Mouse (Mus musculus): ENCODE results near the gene Tent5c. TPM values are rescaled to one million over a fixed set of nuclear protein-coding genes. Genes with fewer than 3 reads are reported as not detected.
A peak's percentile ranks its signal among the peaks of the same experiment; 100 is the strongest.

The Tent5c gene
- polyA plus RNA-seq (2012; rRNA removed): 11.4 and 12.1 TPM in 2 replicates

DNA sequence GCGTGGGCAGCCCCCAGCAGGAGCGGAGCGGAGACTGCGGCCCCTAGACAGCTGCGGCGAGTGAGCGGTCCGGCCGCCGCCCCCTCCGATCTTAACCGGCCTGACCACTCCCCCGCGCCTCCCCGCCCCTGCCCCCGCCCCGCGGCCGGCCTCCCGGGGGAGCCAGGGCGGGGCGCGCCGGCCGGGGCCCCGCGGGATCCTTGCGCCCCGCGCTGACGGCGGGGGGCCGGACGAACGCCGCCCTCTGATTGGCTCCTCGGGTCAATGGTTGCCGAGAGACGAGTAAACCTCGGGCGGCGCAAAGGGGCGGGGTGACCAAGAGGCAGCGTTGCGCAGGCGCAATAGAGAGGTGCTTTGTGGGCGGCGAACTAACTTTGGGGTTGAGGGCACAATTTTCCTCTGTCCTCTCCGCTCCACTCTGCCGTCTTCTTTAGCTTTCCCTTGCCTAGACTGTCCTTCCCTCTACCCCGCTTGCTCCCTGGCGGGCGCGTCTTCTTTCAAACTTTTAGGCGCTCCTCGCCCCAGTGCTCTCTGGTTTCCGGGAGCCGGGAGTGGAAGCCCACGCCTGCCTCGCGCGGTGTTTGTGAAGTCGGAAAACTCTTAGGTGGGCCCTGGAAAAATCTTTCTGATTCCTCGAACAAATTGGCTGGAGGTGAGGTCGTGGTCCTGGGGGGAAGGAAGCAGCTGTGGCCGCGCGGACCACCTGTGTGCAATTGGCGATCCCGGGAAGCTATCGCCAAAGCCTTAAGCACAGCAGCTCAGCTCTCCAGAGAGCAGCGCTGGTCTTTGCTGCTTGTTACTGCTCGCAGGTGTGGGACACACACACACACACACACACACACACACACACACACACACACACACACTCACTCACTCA is at the start of gene Tent5c:
TSS of gene Tent5c (minus strand) at position 192 of the 877 bp plus-strand sequence.
- Histone ChIP-seq H3K4me1 (ENCODE audit: control insufficient read depth, insufficient read depth, low read length) (0 out of 2 replicates have a peak, but pooled peaks cover 2% of the 10 kb centered on the region), H3K4me3 (replicated peaks; ENCODE audit: extremely low read depth, low read depth, low read length) (peak within 1 kb of the TSS; percentile 98)
- under 1% methylated on average over 70 of the region's 73 CpGs for WGBS
- TF ChIP-seq CTCF (IDR thresholded peaks at IDR 0.05; ENCODE audit: insufficient read depth, low read length) (no peak), POLR2A (IDR thresholded peaks at IDR 0.05; ENCODE audit: borderline replicate concordance, extremely low read depth, low read depth, low read length) (peak; percentile 81; the same call in 1 of the 2 replicates)
- DNase-seq: peak; percentile 94

GRCm38 (mm10) chr3:100536686-100537085 is 47.6 kb upstream of the Tent5c start:
- Histone ChIP-seq H3K4me1 (ENCODE audit: control insufficient read depth, insufficient read depth, low read length) (no peaks in the 10 kb centered on the region), H3K4me3 (replicated peaks; ENCODE audit: extremely low read depth, low read depth, low read length) (no peak overlapping the region)
- no peak for DNase-seq
- WGBS: 76% methylated on average over 2 of the region's 2 CpGs
- no peak for TF ChIP-seq CTCF (IDR thresholded peaks at IDR 0.05; ENCODE audit: insufficient read depth, low read length)
- TF ChIP-seq POLR2A (IDR thresholded peaks at IDR 0.05; ENCODE audit: borderline replicate concordance, extremely low read depth, low read depth, low read length): no peak

- 56% methylated on average over 4 of the region's 4 CpGs for WGBS
- DNase-seq: no peak
These were observed 46.8 kb upstream of the Tent5c start for GRCm38 (mm10) chr3:100535902-100536301.

GRCm38 (mm10) chr3:100535298-100535697 is 46.2 kb upstream of the Tent5c start:
- WGBS: 53% methylated on average over 3 of the region's 3 CpGs
- DNase-seq: no peak
- no peak for TF ChIP-seq POLR2A (IDR thresholded peaks at IDR 0.05; ENCODE audit: borderline replicate concordance, extremely low read depth, low read depth, low read length)
- no peak for TF ChIP-seq CTCF (IDR thresholded peaks at IDR 0.05; ENCODE audit: insufficient read depth, low read length)
- H3K4me3 ChIP-seq (replicated peaks; ENCODE audit: extremely low read depth, low read depth, low read length): no peak overlapping the region
- no peaks in the 10 kb centered on the region for H3K4me1 ChIP-seq (ENCODE audit: control insufficient read depth, insufficient read depth, low read length)

More at GRCm38 (mm10) chr3:100535902-100536301, 46.8 kb upstream of the Tent5c start:
- H3K4me1 ChIP-seq (ENCODE audit: control insufficient read depth, insufficient read depth, low read length): no peaks in the 10 kb centered on the region
- no peak overlapping the region for H3K4me3 ChIP-seq (replicated peaks; ENCODE audit: extremely low read depth, low read depth, low read length)
- TF ChIP-seq POLR2A (IDR thresholded peaks at IDR 0.05; ENCODE audit: borderline replicate concordance, extremely low read depth, low read depth, low read length) (no peak), CTCF (IDR thresholded peaks at IDR 0.05; ENCODE audit: insufficient read depth, low read length) (no peak)

DNA sequence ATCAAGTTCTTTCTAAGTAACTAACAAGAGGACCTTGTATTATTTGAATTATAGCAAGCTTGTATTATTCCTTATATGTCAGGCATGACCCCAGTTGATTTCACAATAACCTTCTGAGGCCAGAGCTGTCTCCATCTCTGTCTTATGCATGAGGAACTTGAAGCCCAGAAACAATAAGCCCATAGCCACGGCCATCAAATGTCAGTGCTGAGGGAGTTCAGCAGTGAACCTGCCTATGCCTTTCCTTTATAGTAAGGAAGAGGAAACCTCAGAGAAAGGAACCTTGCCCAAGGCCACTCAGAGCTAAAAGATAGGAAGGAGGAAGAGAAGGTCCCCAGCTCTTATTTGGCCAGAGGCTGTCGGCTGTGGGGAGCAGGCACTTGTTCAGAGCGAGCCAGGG is 45.3 kb upstream of the Tent5c start:
- WGBS: 75% methylated on average over 3 of the region's 3 CpGs
- Histone ChIP-seq H3K4me3 (replicated peaks; ENCODE audit: extremely low read depth, low read depth, low read length) (no peak overlapping the region), H3K4me1 (ENCODE audit: control insufficient read depth, insufficient read depth, low read length) (no peaks in the 10 kb centered on the region)
- TF ChIP-seq CTCF (IDR thresholded peaks at IDR 0.05; ENCODE audit: insufficient read depth, low read length) (no peak), POLR2A (IDR thresholded peaks at IDR 0.05; ENCODE audit: borderline replicate concordance, extremely low read depth, low read depth, low read length) (no peak)
- no peak for DNase-seq

DNA sequence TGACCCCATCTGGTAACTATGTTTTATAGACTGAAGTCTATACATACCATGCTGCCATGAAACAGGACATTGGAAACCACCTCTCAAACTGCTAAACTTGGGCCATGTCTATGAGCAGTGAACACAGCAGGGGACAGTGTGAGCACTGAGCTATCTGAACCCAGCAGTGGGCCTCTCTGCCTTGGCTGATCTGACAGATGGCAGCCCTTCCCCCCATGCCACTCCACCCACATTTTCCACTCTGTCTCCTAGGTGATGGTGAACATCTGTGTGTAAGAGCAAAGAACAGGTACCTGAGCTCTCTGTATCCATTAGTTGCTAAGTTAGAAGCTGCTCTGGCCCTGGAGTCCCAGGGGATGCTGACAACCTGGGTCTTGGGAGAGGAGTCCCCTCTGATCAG is 44.3 kb upstream of the Tent5c start:
- Histone ChIP-seq H3K4me3 (replicated peaks; ENCODE audit: extremely low read depth, low read depth, low read length) (no peak overlapping the region), H3K4me1 (ENCODE audit: control insufficient read depth, insufficient read depth, low read length) (no peaks in the 10 kb centered on the region)
- TF ChIP-seq CTCF (IDR thresholded peaks at IDR 0.05; ENCODE audit: insufficient read depth, low read length) (no peak), POLR2A (IDR thresholded peaks at IDR 0.05; ENCODE audit: borderline replicate concordance, extremely low read depth, low read depth, low read length) (no peak)
- DNase-seq: no peak

GRCm38 (mm10) chr3:100530919-100531318 is 41.8 kb upstream of the Tent5c start:
- no peaks in the 10 kb centered on the region for H3K4me1 ChIP-seq (ENCODE audit: control insufficient read depth, insufficient read depth, low read length)
- WGBS: 83% methylated on average over 5 of the region's 5 CpGs
- TF ChIP-seq CTCF (IDR thresholded peaks at IDR 0.05; ENCODE audit: insufficient read depth, low read length) (no peak), POLR2A (IDR thresholded peaks at IDR 0.05; ENCODE audit: borderline replicate concordance, extremely low read depth, low read depth, low read length) (no peak)
- DNase-seq: no peak
- H3K4me3 ChIP-seq (replicated peaks; ENCODE audit: extremely low read depth, low read depth, low read length): no peak overlapping the region

- no peak for DNase-seq
- TF ChIP-seq CTCF (IDR thresholded peaks at IDR 0.05; ENCODE audit: insufficient read depth, low read length) (no peak), POLR2A (IDR thresholded peaks at IDR 0.05; ENCODE audit: borderline replicate concordance, extremely low read depth, low read depth, low read length) (no peak)
- no peak overlapping the region for H3K4me3 ChIP-seq (replicated peaks; ENCODE audit: extremely low read depth, low read depth, low read length)
- no peaks in the 10 kb centered on the region for H3K4me1 ChIP-seq (ENCODE audit: control insufficient read depth, insufficient read depth, low read length)
- 62% methylated on average over 7 of the region's 7 CpGs for WGBS
These were observed 41.2 kb upstream of the Tent5c start for GRCm38 (mm10) chr3:100530244-100530788.

DNA sequence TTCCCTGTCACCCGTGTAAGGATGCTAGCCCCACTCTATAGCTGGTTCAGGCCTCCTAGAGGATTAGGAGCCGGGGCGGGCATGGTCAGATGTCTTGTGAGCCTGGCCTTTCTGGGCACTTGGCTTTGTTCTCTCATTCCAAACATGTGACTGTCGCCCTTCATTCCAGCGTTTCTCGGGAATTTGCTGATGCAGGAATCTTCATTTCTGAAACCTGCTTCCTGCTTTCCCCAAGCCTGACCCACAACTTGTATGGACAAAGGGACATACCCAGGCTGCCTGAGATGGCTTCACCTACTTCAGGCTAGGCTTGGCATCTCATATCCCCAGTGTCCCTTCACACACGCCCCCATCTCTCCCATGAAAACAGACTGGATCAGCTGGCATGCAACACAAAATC is 33.5 kb upstream of the Tent5c start:
- DNase-seq: no peak
- H3K4me1 ChIP-seq (ENCODE audit: control insufficient read depth, insufficient read depth, low read length): no peaks in the 10 kb centered on the region
- TF ChIP-seq POLR2A (IDR thresholded peaks at IDR 0.05; ENCODE audit: borderline replicate concordance, extremely low read depth, low read depth, low read length) (no peak), CTCF (IDR thresholded peaks at IDR 0.05; ENCODE audit: insufficient read depth, low read length) (no peak)
- no peak overlapping the region for H3K4me3 ChIP-seq (replicated peaks; ENCODE audit: extremely low read depth, low read depth, low read length)
- WGBS: 56% methylated on average over 7 of the region's 7 CpGs
